Mouse (Mus musculus) midbrain, embryonic 12.5 days (tissue): ENCODE measurements around the gene Hoxb9. TPM values are rescaled to one million over a fixed set of nuclear protein-coding genes. Genes with fewer than 3 reads are reported as not detected.

ENCODE experiments used
- ATAC-seq: fragments of 200-750 bp; cut with Nextera tagmentation; 2 replicates; pipeline ENCODE4 v1.8.0; 2017; ENCODE audit warnings: low read depth, moderate TSS enrichment, moderate library complexity; ENCODE audit not compliant: low FRiP score
- H3K27ac ChIP-seq: fragments of 300-500 bp; sonication (generic); replicated peaks from 2 replicates; pipeline ENCODE4 v1.5.1; 2016; ENCODE audit warnings: mild to moderate bottlenecking
- H3K27me3 ChIP-seq: fragments of 300-500 bp; sonication (generic); 2 replicates; pipeline ENCODE4 v1.6.1; 2016; ENCODE audit warnings: mild to moderate bottlenecking
- H3K36me3 ChIP-seq: fragments of 300-500 bp; sonication (generic); 2 replicates; pipeline ENCODE4 v1.6.1; 2016
- H3K4me1 ChIP-seq: fragments of 300-500 bp; sonication (generic); 2 replicates; pipeline ENCODE4 v1.6.1; 2016
- H3K4me2 ChIP-seq: fragments of 300-500 bp; sonication (generic); replicated peaks from 2 replicates; pipeline ENCODE4 v1.6.1; 2016; ENCODE audit warnings: mild to moderate bottlenecking, moderate library complexity
- H3K4me3 ChIP-seq: fragments of 300-500 bp; sonication (generic); 2 replicates; pipeline ENCODE4 v1.5.1; 2016; ENCODE audit warnings: mild to moderate bottlenecking
- H3K9ac ChIP-seq: fragments of 300-500 bp; sonication (generic); replicated peaks from 2 replicates; pipeline ENCODE4 v1.6.1; 2016; ENCODE audit warnings: mild to moderate bottlenecking, moderate library complexity
- H3K9me3 ChIP-seq: fragments of 300-500 bp; sonication (generic); 2 replicates; pipeline ENCODE4 v1.6.1; 2016; ENCODE audit warnings: mild to moderate bottlenecking
- WGBS: fragments of 180-500 bp; shearing (Covaris S2); methylation state at CpG from one replicate; pipeline ENCODE4 v1.1.7; 2016; 5-methylcytosine and 5-hydroxymethylcytosine counted together
- polyA plus RNA-seq: library from polyadenylated mRNA; unstranded; fragments of >200 nt; fragmentation: Nextera tagmentation; extraction: Ambion mirVana; gene quantifications from 2 replicates; pipeline ENCODE4 v1.2.1, GENCODE M21; 2016

The Hoxb9 gene
- polyA plus RNA-seq, 1 experiment from 2014 or later, result not detected

DNA sequence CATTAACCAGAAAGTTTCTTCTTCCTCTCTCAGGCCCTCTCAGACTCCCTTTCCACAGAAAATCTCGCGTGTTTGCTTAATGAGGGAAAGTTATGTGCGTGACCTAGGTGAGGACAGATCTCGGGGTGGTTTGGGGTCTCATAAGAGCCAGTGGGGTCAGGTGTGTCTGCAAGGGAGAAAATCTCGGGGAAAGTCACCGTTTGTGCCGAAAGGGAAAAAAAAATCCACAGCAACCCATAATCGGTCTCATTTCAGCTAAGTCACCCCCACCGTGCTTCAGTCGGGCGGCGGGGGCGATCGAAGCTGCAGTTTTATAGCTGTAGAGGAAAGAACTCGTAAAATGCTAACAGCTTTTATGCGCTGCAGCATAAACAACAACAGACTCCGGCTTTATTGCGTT, 10.1 kb downstream of the Hoxb9 start:
- WGBS, result 7% methylated on average over 18 of the region's 18 CpGs
- H3K4me2 ChIP-seq, result no peak overlapping the region

GRCm38 (mm10) chr11:96281855-96282570, 10.8 kb downstream of the Hoxb9 start, which contains the start of gene Hoxb8:
Gene Hoxb8, plus strand, starts transcription at chr11:96281905.
- Histone ChIP-seq H3K9ac (no peak within 1 kb of the TSS), H3K27me3 (peaks cover 97% of the 10 kb centered on the region), H3K9me3 (no peaks in the 10 kb centered on the region), H3K4me2 (no peak within 1 kb of the TSS), H3K4me1 (peaks cover 15% of the 10 kb centered on the region), H3K27ac (no peak within 1 kb of the TSS), H3K4me3 (no peak within 1 kb of the TSS), H3K36me3 (no peaks in the 10 kb centered on the region)
- WGBS, result 2% methylated on average over 27 of the region's 27 CpGs
- ATAC-seq, result no peak

More for the DNA sequence above, 10.1 kb downstream of the Hoxb9 start:
- Histone ChIP-seq H3K4me3 (no peak overlapping the region), H3K27me3 (peaks cover 97% of the 10 kb centered on the region), H3K4me1 (peaks cover 11% of the 10 kb centered on the region), H3K9me3 (no peaks in the 10 kb centered on the region), H3K27ac (no peak overlapping the region), H3K9ac (no peak overlapping the region), H3K36me3 (no peaks in the 10 kb centered on the region)
- ATAC-seq, result no peak

DNA sequence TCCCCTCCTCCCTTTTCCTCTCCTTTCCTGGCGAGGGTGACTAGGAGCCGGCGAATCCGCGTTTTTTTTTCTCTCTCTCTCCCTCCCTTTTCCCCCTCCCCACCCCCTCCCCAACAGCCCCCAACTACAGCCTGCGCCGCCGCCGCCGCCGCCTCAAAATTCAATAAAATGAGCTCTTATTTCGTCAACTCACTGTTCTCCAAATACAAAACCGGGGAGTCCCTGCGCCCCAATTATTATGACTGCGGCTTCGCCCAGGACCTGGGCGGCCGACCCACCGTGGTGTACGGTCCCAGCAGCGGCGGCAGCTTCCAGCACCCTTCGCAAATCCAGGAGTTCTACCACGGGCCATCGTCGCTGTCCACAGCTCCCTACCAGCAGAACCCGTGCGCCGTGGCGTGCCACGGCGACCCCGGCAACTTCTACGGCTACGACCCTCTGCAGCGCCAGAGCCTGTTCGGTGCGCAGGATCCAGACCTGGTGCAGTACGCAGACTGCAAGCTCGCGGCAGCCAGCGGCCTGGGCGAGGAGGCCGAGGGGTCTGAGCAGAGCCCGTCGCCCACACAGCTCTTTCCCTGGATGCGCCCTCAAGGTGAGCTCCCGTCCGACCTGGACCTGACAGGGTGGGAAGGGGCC, 11.7 kb downstream of the Hoxb9 start:
- H3K27ac ChIP-seq, result no peak overlapping the region
- H3K4me2 ChIP-seq, result no peak overlapping the region
- under 1% methylated on average over 49 of the region's 49 CpGs for WGBS
- H3K4me1 ChIP-seq, result peaks cover 16% of the 10 kb centered on the region
- no peaks in the 10 kb centered on the region for H3K36me3 ChIP-seq
- no peak for ATAC-seq
- H3K9ac ChIP-seq, result no peak overlapping the region
- H3K9me3 ChIP-seq, result no peaks in the 10 kb centered on the region
- no peak overlapping the region for H3K4me3 ChIP-seq
- H3K27me3 ChIP-seq, result peaks cover 97% of the 10 kb centered on the region

DNA sequence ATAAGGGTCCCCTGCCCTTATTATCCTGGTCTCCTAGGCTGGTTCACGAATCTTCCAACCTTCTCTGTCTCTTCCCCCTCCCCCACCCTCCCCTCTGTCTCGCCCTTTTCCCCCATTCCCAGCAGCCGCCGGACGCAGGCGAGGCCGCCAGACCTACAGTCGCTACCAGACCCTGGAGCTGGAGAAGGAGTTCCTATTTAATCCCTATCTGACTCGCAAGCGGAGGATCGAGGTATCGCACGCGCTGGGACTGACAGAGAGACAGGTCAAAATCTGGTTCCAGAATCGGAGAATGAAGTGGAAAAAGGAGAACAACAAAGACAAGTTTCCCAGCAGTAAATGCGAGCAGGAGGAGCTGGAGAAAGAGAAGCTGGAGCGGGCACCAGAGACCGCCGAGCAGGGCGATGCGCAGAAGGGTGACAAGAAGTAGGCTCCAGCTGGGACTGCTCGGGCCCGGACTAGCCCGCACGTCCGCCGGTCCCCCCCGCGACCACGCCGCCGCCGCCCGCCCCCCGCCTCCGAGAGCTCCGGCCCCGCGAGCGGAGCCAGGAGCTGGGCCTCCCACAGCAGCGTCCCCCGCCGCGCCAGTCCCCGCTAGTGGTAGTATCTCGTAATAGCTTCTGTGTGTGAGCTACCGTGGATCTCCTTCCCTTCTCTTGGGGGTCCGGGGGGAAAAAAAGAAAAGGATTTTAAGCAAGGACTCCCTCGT, 12.9 kb downstream of the Hoxb9 start:
- Histone ChIP-seq H3K9me3 (no peaks in the 10 kb centered on the region), H3K27ac (no peak overlapping the region), H3K4me3 (peak overlapping the region; percentile 31), H3K36me3 (no peaks in the 10 kb centered on the region), H3K9ac (no peak overlapping the region), H3K4me1 (peaks cover 16% of the 10 kb centered on the region), H3K4me2 (peak overlapping the region; percentile 47), H3K27me3 (peaks cover 98% of the 10 kb centered on the region)
- WGBS, result 1% methylated on average over 49 of the region's 49 CpGs
- ATAC-seq, result no peak

GRCm38 (mm10) chr11:96284774-96285734, 13.8 kb downstream of the Hoxb9 start:
- Histone ChIP-seq H3K27ac (no peak overlapping the region), H3K4me3 (peak overlapping the region; percentile 31), H3K9ac (no peak overlapping the region), H3K27me3 (peaks cover 98% of the 10 kb centered on the region), H3K9me3 (no peaks in the 10 kb centered on the region), H3K4me1 (peaks cover 16% of the 10 kb centered on the region), H3K4me2 (peak overlapping the region; percentile 47), H3K36me3 (no peaks in the 10 kb centered on the region)
- WGBS, result under 1% methylated on average over 35 of the region's 37 CpGs
- no peak for ATAC-seq

GRCm38 (mm10) chr11:96285771-96286738, 14.8 kb downstream of the Hoxb9 start, which contains the start of gene Hoxb7:
Gene Hoxb7, plus strand, starts transcription at chr11:96286623.
- Histone ChIP-seq H3K9me3 (no peaks in the 10 kb centered on the region), H3K9ac (no peak within 1 kb of the TSS), H3K36me3 (no peaks in the 10 kb centered on the region), H3K4me3 (peak within 1 kb of the TSS; percentile 23), H3K27me3 (peaks cover 99% of the 10 kb centered on the region), H3K4me2 (peak within 1 kb of the TSS; percentile 34), H3K27ac (no peak within 1 kb of the TSS), H3K4me1 (peaks cover 16% of the 10 kb centered on the region)
- ATAC-seq, result no peak
- 2% methylated on average over 43 of the region's 43 CpGs for WGBS

DNA sequence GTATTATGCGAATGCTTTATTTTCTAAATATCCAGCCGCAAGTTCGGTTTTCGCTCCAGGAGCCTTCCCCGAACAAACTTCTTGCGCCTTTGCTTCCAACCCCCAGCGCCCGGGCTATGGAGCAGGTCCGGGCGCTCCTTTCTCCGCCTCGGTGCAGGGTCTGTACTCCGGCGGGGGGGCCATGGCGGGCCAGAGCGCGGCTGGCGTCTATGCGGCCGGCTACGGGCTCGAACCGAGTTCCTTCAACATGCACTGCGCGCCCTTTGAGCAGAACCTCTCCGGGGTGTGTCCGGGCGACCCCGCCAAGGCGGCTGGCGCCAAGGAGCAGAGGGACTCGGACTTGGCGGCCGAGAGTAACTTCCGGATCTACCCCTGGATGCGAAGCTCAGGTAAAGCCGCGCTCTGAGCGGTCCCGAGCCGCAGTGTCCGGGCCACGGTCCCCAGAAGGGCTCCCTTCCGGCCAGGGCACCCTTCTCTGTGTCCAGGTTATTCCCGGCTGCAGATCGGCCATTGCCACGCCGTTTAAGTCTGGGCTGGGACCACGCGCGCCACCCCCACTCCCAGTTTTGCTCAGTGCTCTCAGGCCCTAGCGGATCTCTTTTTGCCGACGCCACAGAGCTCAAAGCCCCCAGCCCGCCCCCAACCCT, 15.6 kb downstream of the Hoxb9 start:
- WGBS, result under 1% methylated on average over 46 of the region's 55 CpGs
- Histone ChIP-seq H3K9ac (no peak overlapping the region), H3K4me2 (peak overlapping the region; percentile 34), H3K4me3 (peak overlapping the region; percentile 23), H3K27me3 (peaks cover 97% of the 10 kb centered on the region), H3K4me1 (peaks cover 16% of the 10 kb centered on the region), H3K27ac (no peak overlapping the region), H3K9me3 (no peaks in the 10 kb centered on the region), H3K36me3 (no peaks in the 10 kb centered on the region)
- no peak for ATAC-seq

GRCm38 (mm10) chr11:96287411-96287810, 16.2 kb downstream of the Hoxb9 start:
- Histone ChIP-seq H3K4me2 (no peak overlapping the region), H3K9me3 (no peaks in the 10 kb centered on the region), H3K36me3 (no peaks in the 10 kb centered on the region), H3K27me3 (peaks cover 97% of the 10 kb centered on the region), H3K9ac (no peak overlapping the region), H3K4me3 (no peak overlapping the region), H3K4me1 (peaks cover 16% of the 10 kb centered on the region), H3K27ac (no peak overlapping the region)
- ATAC-seq, result no peak
- WGBS, result under 1% methylated on average over 9 of the region's 9 CpGs

GRCm38 (mm10) chr11:96288455-96289221, 17.4 kb downstream of the Hoxb9 start:
- H3K27me3 ChIP-seq, result peaks cover 97% of the 10 kb centered on the region
- 6% methylated on average over 1 of the region's 1 CpGs for WGBS
- no peak overlapping the region for H3K4me2 ChIP-seq
- ATAC-seq, result no peak
- no peak overlapping the region for H3K9ac ChIP-seq
- peaks cover 16% of the 10 kb centered on the region for H3K4me1 ChIP-seq
- no peaks in the 10 kb centered on the region for H3K36me3 ChIP-seq
- H3K27ac ChIP-seq, result no peak overlapping the region
- no peak overlapping the region for H3K4me3 ChIP-seq
- H3K9me3 ChIP-seq, result no peaks in the 10 kb centered on the region

DNA sequence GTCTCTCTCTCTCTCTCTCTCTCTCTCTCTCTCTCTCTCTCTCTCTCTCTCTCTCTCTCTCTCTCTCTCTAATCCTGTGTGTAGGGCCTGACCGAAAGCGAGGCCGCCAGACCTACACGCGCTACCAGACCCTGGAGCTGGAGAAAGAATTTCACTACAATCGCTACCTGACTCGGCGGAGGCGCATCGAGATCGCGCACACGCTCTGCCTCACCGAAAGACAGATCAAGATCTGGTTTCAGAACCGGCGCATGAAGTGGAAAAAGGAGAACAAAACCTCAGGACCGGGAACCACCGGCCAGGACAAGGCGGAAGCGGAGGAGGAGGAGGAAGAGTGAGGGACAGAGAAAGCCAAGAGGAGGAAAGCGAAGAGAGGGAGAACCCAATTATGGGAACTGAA, 18.0 kb downstream of the Hoxb9 start:
- no peak for ATAC-seq
- no peak overlapping the region for H3K4me3 ChIP-seq
- H3K27ac ChIP-seq, result no peak overlapping the region
- WGBS, result 2% methylated on average over 21 of the region's 21 CpGs
- H3K9ac ChIP-seq, result no peak overlapping the region
- H3K4me1 ChIP-seq, result peaks cover 10% of the 10 kb centered on the region
- H3K9me3 ChIP-seq, result no peaks in the 10 kb centered on the region
- H3K36me3 ChIP-seq, result no peaks in the 10 kb centered on the region
- H3K27me3 ChIP-seq, result peaks cover 97% of the 10 kb centered on the region
- H3K4me2 ChIP-seq, result no peak overlapping the region
